Mouse (Mus musculus): ENCODE results near the gene Nat9. TPM values are rescaled to one million over a fixed set of nuclear protein-coding genes. Genes with fewer than 3 reads are reported as not detected.

The Nat9 gene
- polyA plus RNA-seq, 1 experiment = 35.3 TPM

DNA sequence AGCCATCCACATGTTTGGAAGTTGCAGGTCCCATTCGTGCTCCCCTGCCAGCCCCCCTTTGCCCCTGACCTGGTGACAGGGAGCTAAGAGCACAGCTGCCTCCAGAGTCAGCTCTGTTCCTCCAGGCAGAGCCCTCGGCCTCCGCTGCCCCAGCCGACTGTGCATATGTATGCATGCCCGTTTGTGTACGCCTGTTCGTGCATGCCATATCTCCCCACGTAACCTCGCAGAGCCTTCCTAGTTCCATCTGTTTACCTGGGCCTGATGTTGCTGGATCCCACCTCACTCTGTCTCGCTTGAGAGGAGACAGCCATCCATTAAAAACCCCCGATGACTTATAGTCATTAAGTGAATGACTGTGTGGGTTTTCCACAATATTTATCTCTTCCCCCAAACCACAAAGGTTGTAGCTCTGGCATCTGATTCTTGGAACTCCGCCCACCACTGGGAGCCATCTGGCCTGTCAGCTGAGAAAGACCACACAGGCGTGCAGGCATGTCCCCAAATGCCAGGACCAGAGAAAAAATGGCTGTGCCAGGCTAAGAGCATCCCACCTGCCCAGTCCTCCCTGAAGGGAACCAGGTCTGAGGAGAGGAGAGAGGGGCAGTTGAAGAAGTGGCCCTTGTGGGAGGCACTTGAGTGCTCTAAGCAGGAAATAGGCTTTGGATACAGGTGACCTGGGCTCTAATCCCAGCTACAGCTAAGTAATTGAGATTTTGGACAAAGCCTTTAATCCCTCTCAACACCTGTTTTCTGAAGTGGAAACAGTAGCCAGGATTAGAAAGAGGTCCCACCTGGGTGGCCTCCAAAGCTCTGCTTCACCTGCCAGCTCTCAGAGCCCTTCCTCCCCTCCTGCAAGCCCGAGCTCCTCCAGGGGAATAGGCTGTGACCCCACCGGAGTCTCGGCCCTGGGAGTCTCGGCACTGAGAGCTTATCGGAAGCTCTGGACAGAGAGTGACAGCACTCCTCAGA is 30.1 kb upstream of the Nat9 start:
- Histone ChIP-seq H3K36me3 (ENCODE audit: control insufficient read depth, insufficient read depth, low read length) (no peaks in the 10 kb centered on the region), H3K4me1 (ENCODE audit: control insufficient read depth, insufficient read depth, low read length) (peaks cover 4% of the 10 kb centered on the region; the same call in 1 of the 2 replicates), H3K27me3 (replicated peaks; ENCODE audit: control insufficient read depth, insufficient read depth, low read length) (no peaks in the 10 kb centered on the region), H3K4me3 (ENCODE audit: insufficient read depth, low read depth, low read length) (no peak overlapping the region), H3K27ac (ENCODE audit: insufficient read depth, low read depth, low read length) (no peak overlapping the region)
- TF ChIP-seq POLR2A (IDR thresholded peaks at IDR 0.05; ENCODE audit: low read depth, low read length) (no peak), CTCF (conservative IDR thresholded peaks at IDR 0.05; ENCODE audit: insufficient read depth, insufficient read length, low read depth, low read length) (no peak)
- DNase-seq = no peak
- WGBS = 75% methylated on average over 18 of the region's 18 CpGs

DNA sequence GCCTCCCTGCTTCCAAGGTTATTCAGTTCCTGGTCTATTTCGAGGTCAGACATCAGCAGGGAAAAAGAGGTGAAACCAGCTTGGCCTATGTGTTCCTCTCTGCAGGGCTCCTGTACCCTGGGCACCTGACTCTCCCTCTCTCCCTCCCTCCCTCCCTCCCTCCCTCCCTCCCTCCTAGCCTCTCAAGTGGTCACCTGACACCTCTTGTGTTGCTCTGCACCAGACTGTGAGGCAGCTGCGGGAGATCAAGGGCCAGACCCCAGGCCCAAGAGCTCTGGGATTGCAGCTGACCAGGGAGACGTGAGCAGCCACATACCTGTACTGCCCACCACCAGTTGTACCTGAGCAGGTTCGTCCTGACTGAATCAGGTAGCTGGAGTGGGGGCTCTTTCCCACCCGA is 27.5 kb upstream of the Nat9 start:
- H3K27ac ChIP-seq (ENCODE audit: insufficient read depth, low read depth, low read length) = peak overlapping the region; percentile 25
- WGBS = 52% methylated on average over 5 of the region's 5 CpGs
- no peak overlapping the region for H3K4me3 ChIP-seq (ENCODE audit: insufficient read depth, low read depth, low read length)
- peak; percentile 14 for DNase-seq
- H3K4me1 ChIP-seq (ENCODE audit: control insufficient read depth, insufficient read depth, low read length) = peaks cover 4% of the 10 kb centered on the region; the same call in 1 of the 2 replicates
- TF ChIP-seq POLR2A (IDR thresholded peaks at IDR 0.05; ENCODE audit: low read depth, low read length) (no peak), CTCF (conservative IDR thresholded peaks at IDR 0.05; ENCODE audit: insufficient read depth, insufficient read length, low read depth, low read length) (no peak)
- H3K36me3 ChIP-seq (ENCODE audit: control insufficient read depth, insufficient read depth, low read length) = no peaks in the 10 kb centered on the region
- no peaks in the 10 kb centered on the region for H3K27me3 ChIP-seq (replicated peaks; ENCODE audit: control insufficient read depth, insufficient read depth, low read length)

DNA sequence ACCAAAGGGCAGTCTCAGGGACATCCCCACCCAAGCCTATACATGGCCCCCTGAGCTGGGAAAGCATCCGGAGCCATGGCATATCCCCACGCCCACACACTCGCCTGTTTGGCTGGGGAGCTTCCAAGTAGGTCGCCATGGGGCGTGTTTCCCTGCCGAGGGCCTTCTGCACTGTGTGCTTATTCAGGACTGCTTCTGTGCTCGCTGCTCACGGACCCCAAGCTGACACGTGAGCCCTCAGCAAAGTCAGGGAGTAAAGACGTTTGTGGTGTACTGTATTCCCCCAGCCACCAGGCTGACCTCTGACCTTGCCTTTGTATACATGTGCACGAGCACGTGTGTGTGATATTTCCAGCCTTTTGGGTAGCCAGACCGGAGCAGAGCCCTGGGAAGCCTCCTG is 24.5 kb upstream of the Nat9 start:
- no peaks in the 10 kb centered on the region for H3K36me3 ChIP-seq (ENCODE audit: control insufficient read depth, insufficient read depth, low read length)
- H3K4me1 ChIP-seq (ENCODE audit: control insufficient read depth, insufficient read depth, low read length) = no peaks in the 10 kb centered on the region
- H3K27me3 ChIP-seq (replicated peaks; ENCODE audit: control insufficient read depth, insufficient read depth, low read length) = no peaks in the 10 kb centered on the region
- DNase-seq = no peak
- no peak overlapping the region for H3K4me3 ChIP-seq (ENCODE audit: insufficient read depth, low read depth, low read length)
- WGBS = 61% methylated on average over 13 of the region's 13 CpGs
- H3K27ac ChIP-seq (ENCODE audit: insufficient read depth, low read depth, low read length) = no peak overlapping the region
- TF ChIP-seq CTCF (conservative IDR thresholded peaks at IDR 0.05; ENCODE audit: insufficient read depth, insufficient read length, low read depth, low read length) (no peak), POLR2A (IDR thresholded peaks at IDR 0.05; ENCODE audit: low read depth, low read length) (no peak)

DNA sequence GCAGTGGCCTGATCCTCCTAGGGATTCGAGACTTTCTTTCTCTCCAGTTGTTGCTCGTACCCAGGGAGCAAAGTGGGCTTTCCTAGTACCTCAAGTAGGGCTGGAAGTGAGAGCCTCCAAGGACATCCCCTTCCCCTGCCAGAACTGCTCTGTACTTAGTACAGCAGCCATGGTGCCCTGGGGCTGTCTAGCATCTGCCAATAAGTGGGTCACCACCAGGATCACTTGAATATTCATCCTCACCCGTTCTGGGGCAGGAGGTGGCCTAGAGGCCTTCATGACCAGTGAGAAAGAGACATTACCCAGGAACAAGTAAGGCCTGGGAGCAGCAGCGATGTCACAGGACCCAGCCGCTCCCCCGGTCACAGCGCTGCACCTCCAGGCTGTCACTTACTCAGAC is 22.3 kb upstream of the Nat9 start:
- no peak for TF ChIP-seq CTCF (conservative IDR thresholded peaks at IDR 0.05; ENCODE audit: insufficient read depth, insufficient read length, low read depth, low read length)
- no peak for TF ChIP-seq POLR2A (IDR thresholded peaks at IDR 0.05; ENCODE audit: low read depth, low read length)
- H3K4me3 ChIP-seq (ENCODE audit: insufficient read depth, low read depth, low read length) = no peak overlapping the region
- H3K27ac ChIP-seq (ENCODE audit: insufficient read depth, low read depth, low read length) = no peak overlapping the region
- H3K27me3 ChIP-seq (replicated peaks; ENCODE audit: control insufficient read depth, insufficient read depth, low read length) = no peaks in the 10 kb centered on the region
- H3K36me3 ChIP-seq (ENCODE audit: control insufficient read depth, insufficient read depth, low read length) = no peaks in the 10 kb centered on the region; the same call in 1 of the 2 replicates
- 84% methylated on average over 7 of the region's 7 CpGs for WGBS
- no peak for DNase-seq
- no peaks in the 10 kb centered on the region for H3K4me1 ChIP-seq (ENCODE audit: control insufficient read depth, insufficient read depth, low read length)

DNA sequence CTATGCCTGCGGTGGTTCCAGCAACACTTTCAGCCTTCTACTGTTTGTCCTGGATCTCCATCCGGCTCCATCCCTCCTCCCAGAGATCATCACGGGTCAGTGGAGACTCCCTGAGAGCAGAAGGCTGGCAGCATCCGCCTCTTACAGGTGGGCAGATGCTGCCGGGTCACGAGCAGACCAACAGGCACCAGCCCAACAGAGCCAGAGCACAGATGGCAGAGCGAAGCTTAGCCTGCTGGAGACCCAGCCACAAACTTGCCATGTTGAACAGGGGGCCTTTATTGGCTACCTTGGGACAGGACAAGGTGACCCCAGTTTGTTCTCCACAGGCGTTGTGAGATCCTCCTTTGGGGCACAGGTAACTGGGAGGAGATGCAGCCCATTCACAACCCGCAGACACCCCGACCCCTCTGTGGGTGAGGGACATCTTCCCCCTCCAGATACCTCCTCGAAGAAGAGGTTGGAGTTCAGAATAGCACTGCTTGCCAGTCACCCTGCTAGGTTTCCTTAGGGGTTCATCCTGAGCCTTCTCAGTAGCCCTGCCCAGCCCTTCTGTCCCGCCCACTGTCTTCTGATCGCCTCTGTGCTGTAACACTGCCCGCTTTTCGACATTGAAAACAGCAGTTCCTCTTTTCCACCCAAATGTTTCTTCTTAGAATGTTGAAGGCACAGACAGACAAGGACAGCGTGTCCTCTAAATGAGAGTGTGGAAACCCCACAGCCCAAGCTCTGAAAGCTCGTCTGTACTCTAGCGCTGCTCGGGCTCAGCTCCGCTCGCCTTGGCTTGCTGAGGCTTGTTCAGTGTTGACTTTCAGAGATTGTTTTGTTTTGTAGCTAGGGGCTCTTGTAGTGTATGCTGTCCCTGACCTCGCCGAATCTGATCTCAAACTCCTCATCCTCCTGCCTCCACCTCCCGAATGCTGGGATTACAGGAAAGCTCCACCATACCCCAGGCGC is 21.4 kb upstream of the Nat9 start:
- Histone ChIP-seq H3K4me3 (ENCODE audit: insufficient read depth, low read depth, low read length) (no peak overlapping the region), H3K27ac (ENCODE audit: insufficient read depth, low read depth, low read length) (no peak overlapping the region), H3K36me3 (ENCODE audit: control insufficient read depth, insufficient read depth, low read length) (no peaks in the 10 kb centered on the region; the same call in 1 of the 2 replicates), H3K4me1 (ENCODE audit: control insufficient read depth, insufficient read depth, low read length) (no peaks in the 10 kb centered on the region), H3K27me3 (replicated peaks; ENCODE audit: control insufficient read depth, insufficient read depth, low read length) (no peaks in the 10 kb centered on the region)
- no peak for DNase-seq
- WGBS = 76% methylated on average over 25 of the region's 25 CpGs
- no peak for TF ChIP-seq CTCF (conservative IDR thresholded peaks at IDR 0.05; ENCODE audit: insufficient read depth, insufficient read length, low read depth, low read length)
- TF ChIP-seq POLR2A (IDR thresholded peaks at IDR 0.05; ENCODE audit: low read depth, low read length) = no peak

DNA sequence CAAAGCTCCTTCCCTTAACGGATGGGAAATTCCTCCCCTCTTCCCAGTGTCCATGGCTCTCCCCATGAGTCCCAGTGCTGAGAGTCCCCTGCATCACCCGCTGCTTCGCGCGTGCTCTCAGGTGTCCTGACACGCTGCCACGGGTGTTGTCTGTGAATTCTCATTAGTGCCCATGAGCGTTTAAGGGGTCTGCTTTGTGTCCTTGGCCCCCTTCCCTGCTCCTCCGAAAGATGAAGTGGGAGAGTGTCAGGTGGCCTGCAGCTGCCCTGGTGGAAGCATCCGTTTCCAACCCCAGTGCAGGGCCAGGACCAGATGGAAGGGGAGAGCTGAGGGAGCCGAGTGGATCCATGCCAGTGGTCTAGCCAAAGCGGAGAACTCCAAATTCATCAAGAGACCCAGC is 20.5 kb upstream of the Nat9 start:
- Histone ChIP-seq H3K27ac (ENCODE audit: insufficient read depth, low read depth, low read length) (no peak overlapping the region), H3K27me3 (replicated peaks; ENCODE audit: control insufficient read depth, insufficient read depth, low read length) (no peaks in the 10 kb centered on the region), H3K4me3 (ENCODE audit: insufficient read depth, low read depth, low read length) (no peak overlapping the region), H3K4me1 (ENCODE audit: control insufficient read depth, insufficient read depth, low read length) (no peaks in the 10 kb centered on the region), H3K36me3 (ENCODE audit: control insufficient read depth, insufficient read depth, low read length) (no peaks in the 10 kb centered on the region; the same call in 1 of the 2 replicates)
- DNase-seq = no peak
- 90% methylated on average over 12 of the region's 12 CpGs for WGBS
- no peak for TF ChIP-seq POLR2A (IDR thresholded peaks at IDR 0.05; ENCODE audit: low read depth, low read length)
- no peak for TF ChIP-seq CTCF (conservative IDR thresholded peaks at IDR 0.05; ENCODE audit: insufficient read depth, insufficient read length, low read depth, low read length)

All from kidney, adult 2 months (tissue).